Mouse (Mus musculus): Measurements from ENCODE around the gene Gm45808. TPM values are rescaled to one million over a fixed set of nuclear protein-coding genes. Genes with fewer than 3 reads are reported as not detected.

Gm45808 gene
- polyA plus RNA-seq, 1 experiment from 2014 or later, result not detected

GRCm38 (mm10) chr7:45508561-45508960, 21.9 kb upstream of the Gm45808 start:
- WGBS, result 88% methylated on average over 6 of the region's 6 CpGs

GRCm38 (mm10) chr7:45507583-45507982, 21.0 kb upstream of the Gm45808 start:
- H3K36me3 ChIP-seq, result peaks cover 32% of the 10 kb centered on the region
- no peak for ATAC-seq (ENCODE audit: insufficient number of reproducible peaks, insufficient read depth, low FRiP score, low TSS enrichment)
- H3K4me3 ChIP-seq, result no peak overlapping the region
- no peaks in the 10 kb centered on the region for H3K27me3 ChIP-seq
- H3K9me3 ChIP-seq, result no peaks in the 10 kb centered on the region
- WGBS, result 89% methylated on average over 6 of the region's 6 CpGs
- H3K4me2 ChIP-seq (replicated peaks), result no peak overlapping the region
- H3K9ac ChIP-seq, result no peak overlapping the region
- peaks cover 13% of the 10 kb centered on the region for H3K4me1 ChIP-seq
- no peak overlapping the region for H3K27ac ChIP-seq

More at GRCm38 (mm10) chr7:45508561-45508960, 21.9 kb upstream of the Gm45808 start:
- Histone ChIP-seq H3K4me2 (replicated peaks) (peak overlapping the region; percentile 97; the same call in 1 of the 2 replicates), H3K27ac (no peak overlapping the region), H3K9ac (peak overlapping the region; percentile 82; the same call in 1 of the 2 replicates), H3K36me3 (peaks cover 23% of the 10 kb centered on the region), H3K9me3 (no peaks in the 10 kb centered on the region), H3K4me3 (no peak overlapping the region), H3K27me3 (no peaks in the 10 kb centered on the region), H3K4me1 (peaks cover 13% of the 10 kb centered on the region)
- no peak for ATAC-seq (ENCODE audit: insufficient number of reproducible peaks, insufficient read depth, low FRiP score, low TSS enrichment)

- no peak overlapping the region for H3K4me2 ChIP-seq (replicated peaks)
- H3K27me3 ChIP-seq, result no peaks in the 10 kb centered on the region
- H3K9me3 ChIP-seq, result no peaks in the 10 kb centered on the region
- no peak overlapping the region for H3K4me3 ChIP-seq
- H3K27ac ChIP-seq, result no peak overlapping the region
- H3K9ac ChIP-seq, result no peak overlapping the region
- H3K4me1 ChIP-seq, result no peaks in the 10 kb centered on the region
- peaks cover 90% of the 10 kb centered on the region for H3K36me3 ChIP-seq
- ATAC-seq (ENCODE audit: insufficient number of reproducible peaks, insufficient read depth, low FRiP score, low TSS enrichment), result no peak
- 98% methylated on average over 6 of the region's 6 CpGs for WGBS
Measured at GRCm38 (mm10) chr7:45498427-45498826, 11.8 kb upstream of the Gm45808 start.

GRCm38 (mm10) chr7:45494548-45494947, 7.9 kb upstream of the Gm45808 start:
- H3K36me3 ChIP-seq, result peaks cover 77% of the 10 kb centered on the region
- no peaks in the 10 kb centered on the region for H3K27me3 ChIP-seq
- ATAC-seq (ENCODE audit: insufficient number of reproducible peaks, insufficient read depth, low FRiP score, low TSS enrichment), result no peak
- H3K4me2 ChIP-seq (replicated peaks), result no peak overlapping the region
- no peak overlapping the region for H3K27ac ChIP-seq
- WGBS, result 79% methylated on average over 9 of the region's 9 CpGs
- H3K4me3 ChIP-seq, result no peak overlapping the region
- no peaks in the 10 kb centered on the region for H3K9me3 ChIP-seq
- H3K4me1 ChIP-seq, result peaks cover 10% of the 10 kb centered on the region
- no peak overlapping the region for H3K9ac ChIP-seq

GRCm38 (mm10) chr7:45492951-45493350, 6.3 kb upstream of the Gm45808 start:
- Histone ChIP-seq H3K36me3 (peaks cover 61% of the 10 kb centered on the region), H3K4me3 (no peak overlapping the region), H3K9me3 (no peaks in the 10 kb centered on the region), H3K9ac (no peak overlapping the region), H3K27ac (no peak overlapping the region), H3K4me2 (replicated peaks) (no peak overlapping the region), H3K4me1 (peaks cover 10% of the 10 kb centered on the region), H3K27me3 (no peaks in the 10 kb centered on the region)
- no peak for ATAC-seq (ENCODE audit: insufficient number of reproducible peaks, insufficient read depth, low FRiP score, low TSS enrichment)
- WGBS, result 96% methylated on average over 5 of the region's 5 CpGs

- Histone ChIP-seq H3K4me1 (peaks cover 10% of the 10 kb centered on the region), H3K27me3 (no peaks in the 10 kb centered on the region), H3K4me2 (replicated peaks) (no peak overlapping the region), H3K27ac (no peak overlapping the region), H3K4me3 (no peak overlapping the region), H3K36me3 (peaks cover 55% of the 10 kb centered on the region), H3K9ac (no peak overlapping the region), H3K9me3 (no peaks in the 10 kb centered on the region)
- no peak for ATAC-seq (ENCODE audit: insufficient number of reproducible peaks, insufficient read depth, low FRiP score, low TSS enrichment)
- WGBS, result 95% methylated on average over 8 of the region's 8 CpGs
Measured at GRCm38 (mm10) chr7:45492225-45492844, 5.7 kb upstream of the Gm45808 start.

- H3K9ac ChIP-seq, result no peak overlapping the region
- 22% methylated on average over 3 of the region's 3 CpGs for WGBS
- no peaks in the 10 kb centered on the region for H3K27me3 ChIP-seq
- H3K36me3 ChIP-seq, result peaks cover 44% of the 10 kb centered on the region
- ATAC-seq (ENCODE audit: insufficient number of reproducible peaks, insufficient read depth, low FRiP score, low TSS enrichment), result no peak
- no peaks in the 10 kb centered on the region for H3K9me3 ChIP-seq
- H3K4me3 ChIP-seq, result 0 out of 2 replicates have a peak overlapping the region, but pooled peaks have one; percentile 7
- H3K4me2 ChIP-seq (replicated peaks), result peak overlapping the region; percentile 15; the same call in 1 of the 2 replicates
- no peak overlapping the region for H3K27ac ChIP-seq
- peaks cover 10% of the 10 kb centered on the region for H3K4me1 ChIP-seq
Measured at GRCm38 (mm10) chr7:45491264-45491663, 4.7 kb upstream of the Gm45808 start.

- Histone ChIP-seq H3K4me3 (0 out of 2 replicates have a peak overlapping the region, but pooled peaks have one; percentile 7), H3K9me3 (no peaks in the 10 kb centered on the region), H3K4me1 (peaks cover 10% of the 10 kb centered on the region), H3K4me2 (replicated peaks) (peak overlapping the region; percentile 15; the same call in 1 of the 2 replicates), H3K36me3 (peaks cover 39% of the 10 kb centered on the region), H3K27ac (no peak overlapping the region), H3K27me3 (no peaks in the 10 kb centered on the region), H3K9ac (no peak overlapping the region)
- no peak for ATAC-seq (ENCODE audit: insufficient number of reproducible peaks, insufficient read depth, low FRiP score, low TSS enrichment)
- WGBS, result 47% methylated on average over 9 of the region's 9 CpGs
Measured at GRCm38 (mm10) chr7:45490822-45491221, 4.2 kb upstream of the Gm45808 start.

- Histone ChIP-seq H3K9ac (no peak overlapping the region), H3K27ac (no peak overlapping the region), H3K36me3 (peaks cover 27% of the 10 kb centered on the region), H3K9me3 (no peaks in the 10 kb centered on the region), H3K4me2 (replicated peaks) (no peak overlapping the region), H3K4me3 (no peak overlapping the region), H3K4me1 (peaks cover 10% of the 10 kb centered on the region), H3K27me3 (no peaks in the 10 kb centered on the region)
- 84% methylated on average over 7 of the region's 7 CpGs for WGBS
- no peak for ATAC-seq (ENCODE audit: insufficient number of reproducible peaks, insufficient read depth, low FRiP score, low TSS enrichment)
Measured at GRCm38 (mm10) chr7:45489578-45489977, 3.0 kb upstream of the Gm45808 start.

- ATAC-seq (ENCODE audit: insufficient number of reproducible peaks, insufficient read depth, low FRiP score, low TSS enrichment), result 0 out of 2 replicates have a peak, but pooled peaks have one; percentile 23
- peak within 1 kb of the TSS; percentile 53 for H3K9ac ChIP-seq
- H3K27ac ChIP-seq, result peak within 1 kb of the TSS; percentile 83
- H3K9me3 ChIP-seq, result no peaks in the 10 kb centered on the region
- WGBS, result 10% methylated on average over 38 of the region's 38 CpGs
- peak within 1 kb of the TSS; percentile 42 for H3K4me3 ChIP-seq
- peaks cover 10% of the 10 kb centered on the region for H3K4me1 ChIP-seq
- peaks cover 17% of the 10 kb centered on the region for H3K36me3 ChIP-seq
- peak within 1 kb of the TSS; percentile 61 for H3K4me2 ChIP-seq (replicated peaks)
- H3K27me3 ChIP-seq, result no peaks in the 10 kb centered on the region
Measured at GRCm38 (mm10) chr7:45488293-45489204, 1.9 kb upstream of the Gm45808 start, which contains the start of gene Dhdh. Gene Dhdh (minus strand): TSS chr7:45488805.

GRCm38 (mm10) chr7:45487861-45488292, 1.3 kb upstream of the Gm45808 start:
- peak overlapping the region; percentile 53; the same call in 1 of the 2 replicates for H3K9ac ChIP-seq
- H3K4me1 ChIP-seq, result peaks cover 10% of the 10 kb centered on the region
- H3K9me3 ChIP-seq, result no peaks in the 10 kb centered on the region
- peak overlapping the region; percentile 61 for H3K4me2 ChIP-seq (replicated peaks)
- H3K27ac ChIP-seq, result peak overlapping the region; percentile 83
- peak overlapping the region; percentile 42 for H3K4me3 ChIP-seq
- H3K36me3 ChIP-seq, result peaks cover 10% of the 10 kb centered on the region
- H3K27me3 ChIP-seq, result no peaks in the 10 kb centered on the region
- 0 out of 2 replicates have a peak, but pooled peaks have one; percentile 18 for ATAC-seq (ENCODE audit: insufficient number of reproducible peaks, insufficient read depth, low FRiP score, low TSS enrichment)
- 22% methylated on average over 11 of the region's 11 CpGs for WGBS
